Mouse (Mus musculus) frontal cortex, postnatal 36 days (tissue): ENCODE data around the gene Ghrl.

Source experiments
- DNase-seq, 2 experiments: peaks; one replicate each; pipeline ENCODE4 v3.0.0; 2022; ENCODE audit warnings: low spot score in 2 of 2

Ghrl gene

GRCm38 (mm10) chr6:113668287-113669154 lies 51.2 kb downstream of the Ghrl start:
- DNase-seq, result no peak

GRCm38 (mm10) chr6:113667611-113668122 lies 52.0 kb downstream of the Ghrl start:
- DNase-seq, result no peak
